Mouse (Mus musculus) fibroblast of lung, adult 2 months (primary cell): ENCODE data around the gene Ogfod3.
A peak's percentile ranks its signal among the peaks of the same experiment; 100 is the strongest.

Experiments used
- DNase-seq: peaks from one replicate; pipeline ENCODE4 v3.0.0-alpha.2; 2011; ENCODE audit warnings: low read depth

Ogfod3 gene

GRCm38 (mm10) chr11:121199851-121200250 lies 4.7 kb downstream of the Ogfod3 start:
- no peak for DNase-seq

GRCm38 (mm10) chr11:121198622-121199021 lies 5.9 kb downstream of the Ogfod3 start:
- DNase-seq, result peak; percentile 87

GRCm38 (mm10) chr11:121193415-121193814 lies 11.1 kb downstream of the Ogfod3 start:
- peak; percentile 40 for DNase-seq

GRCm38 (mm10) chr11:121192742-121193141 lies 11.8 kb downstream of the Ogfod3 start:
- DNase-seq, result no peak

- peak; percentile 86 for DNase-seq
Observed at GRCm38 (mm10) chr11:121189681-121190080, 14.8 kb downstream of the Ogfod3 start.

- no peak for DNase-seq
Observed at GRCm38 (mm10) chr11:121176285-121177270, 27.9 kb downstream of the Ogfod3 start.

GRCm38 (mm10) chr11:121174234-121174633 lies 30.3 kb downstream of the Ogfod3 start:
- DNase-seq, result no peak

- no peak for DNase-seq
Observed at GRCm38 (mm10) chr11:121173203-121173602, 31.3 kb downstream of the Ogfod3 start.

GRCm38 (mm10) chr11:121163751-121164150 lies 40.8 kb downstream of the Ogfod3 start:
- DNase-seq, result no peak

GRCm38 (mm10) chr11:121160636-121161346 lies 43.7 kb downstream of the Ogfod3 start:
- DNase-seq, result no peak

- DNase-seq, result no peak
Observed at GRCm38 (mm10) chr11:121159971-121160370, 44.5 kb downstream of the Ogfod3 start, which contains the start of gene Uts2r. Gene Uts2r, plus strand, starts transcription at chr11:121160271.

GRCm38 (mm10) chr11:121156411-121156891 lies 48.1 kb downstream of the Ogfod3 start:
- DNase-seq, result no peak

- no peak for DNase-seq
Observed at GRCm38 (mm10) chr11:121154203-121154602, 50.3 kb downstream of the Ogfod3 start.

GRCm38 (mm10) chr11:121148193-121148592 lies 56.3 kb downstream of the Ogfod3 start:
- DNase-seq, result no peak

GRCm38 (mm10) chr11:121145865-121146264 lies 58.6 kb downstream of the Ogfod3 start, which contains the start of gene Tex19.1:
Gene Tex19.1, plus strand, starts transcription at chr11:121146143.
- no peak for DNase-seq

- DNase-seq, result no peak
Observed at GRCm38 (mm10) chr11:121143325-121144015, 61.0 kb downstream of the Ogfod3 start.

GRCm38 (mm10) chr11:121138732-121139131 lies 65.8 kb downstream of the Ogfod3 start:
- DNase-seq, result no peak

- DNase-seq, result no peak
Observed at GRCm38 (mm10) chr11:121137682-121138081, 66.8 kb downstream of the Ogfod3 start.

- DNase-seq, result no peak
Observed at GRCm38 (mm10) chr11:121134600-121134999, 69.9 kb downstream of the Ogfod3 start.

- DNase-seq, result peak; percentile 93
Observed at GRCm38 (mm10) chr11:121129616-121130015, 74.9 kb downstream of the Ogfod3 start.
